Mouse (Mus musculus): Measurements from ENCODE around the gene Rcc1l. TPM values are rescaled to one million over a fixed set of nuclear protein-coding genes. Genes with fewer than 3 reads are reported as not detected.

Rcc1l gene
- polyA plus RNA-seq, 1 experiment = 19.3 TPM

- 90% methylated on average over 5 of the region's 5 CpGs for WGBS
- H3K27ac ChIP-seq (ENCODE audit: insufficient read depth, low read depth, low read length) = no peak overlapping the region
- TF ChIP-seq POLR2A (IDR thresholded peaks at IDR 0.05; ENCODE audit: low read depth, low read length) (no peak), CTCF (conservative IDR thresholded peaks at IDR 0.05; ENCODE audit: insufficient read depth, insufficient read length, low read depth, low read length) (no peak)
- no peaks in the 10 kb centered on the region for H3K4me1 ChIP-seq (ENCODE audit: control insufficient read depth, insufficient read depth, low read length)
- peaks cover 1% of the 10 kb centered on the region; the same call in 1 of the 2 replicates for H3K36me3 ChIP-seq (ENCODE audit: control insufficient read depth, insufficient read depth, low read length)
- DNase-seq = no peak
- no peaks in the 10 kb centered on the region for H3K27me3 ChIP-seq (replicated peaks; ENCODE audit: control insufficient read depth, insufficient read depth, low read length)
- H3K4me3 ChIP-seq (ENCODE audit: insufficient read depth, low read depth, low read length) = no peak overlapping the region
Measured at GRCm38 (mm10) chr5:134137933-134138332, 38.6 kb downstream of the Rcc1l start.

- TF ChIP-seq POLR2A (IDR thresholded peaks at IDR 0.05; ENCODE audit: low read depth, low read length) (no peak), CTCF (conservative IDR thresholded peaks at IDR 0.05; ENCODE audit: insufficient read depth, insufficient read length, low read depth, low read length) (no peak)
- Histone ChIP-seq H3K27ac (ENCODE audit: insufficient read depth, low read depth, low read length) (no peak overlapping the region), H3K4me1 (ENCODE audit: control insufficient read depth, insufficient read depth, low read length) (no peaks in the 10 kb centered on the region), H3K36me3 (ENCODE audit: control insufficient read depth, insufficient read depth, low read length) (peaks cover 1% of the 10 kb centered on the region; the same call in 1 of the 2 replicates), H3K27me3 (replicated peaks; ENCODE audit: control insufficient read depth, insufficient read depth, low read length) (no peaks in the 10 kb centered on the region), H3K4me3 (ENCODE audit: insufficient read depth, low read depth, low read length) (no peak overlapping the region)
- 68% methylated on average over 12 of the region's 12 CpGs for WGBS
- peak; percentile 51 for DNase-seq
Measured at GRCm38 (mm10) chr5:134136022-134136421, 40.6 kb downstream of the Rcc1l start.

- Histone ChIP-seq H3K4me3 (ENCODE audit: insufficient read depth, low read depth, low read length) (no peak overlapping the region), H3K27me3 (replicated peaks; ENCODE audit: control insufficient read depth, insufficient read depth, low read length) (no peaks in the 10 kb centered on the region), H3K4me1 (ENCODE audit: control insufficient read depth, insufficient read depth, low read length) (no peaks in the 10 kb centered on the region), H3K36me3 (ENCODE audit: control insufficient read depth, insufficient read depth, low read length) (peaks cover 5% of the 10 kb centered on the region), H3K27ac (ENCODE audit: insufficient read depth, low read depth, low read length) (no peak overlapping the region)
- DNase-seq = no peak
- TF ChIP-seq POLR2A (IDR thresholded peaks at IDR 0.05; ENCODE audit: low read depth, low read length) (no peak), CTCF (conservative IDR thresholded peaks at IDR 0.05; ENCODE audit: insufficient read depth, insufficient read length, low read depth, low read length) (no peak)
- WGBS = 53% methylated on average over 4 of the region's 4 CpGs
Measured at GRCm38 (mm10) chr5:134131586-134131985, 45.0 kb downstream of the Rcc1l start.

- H3K36me3 ChIP-seq (ENCODE audit: control insufficient read depth, insufficient read depth, low read length) = peaks cover 4% of the 10 kb centered on the region
- no peaks in the 10 kb centered on the region for H3K27me3 ChIP-seq (replicated peaks; ENCODE audit: control insufficient read depth, insufficient read depth, low read length)
- H3K27ac ChIP-seq (ENCODE audit: insufficient read depth, low read depth, low read length) = no peak overlapping the region
- TF ChIP-seq POLR2A (IDR thresholded peaks at IDR 0.05; ENCODE audit: low read depth, low read length) = no peak
- no peaks in the 10 kb centered on the region for H3K4me1 ChIP-seq (ENCODE audit: control insufficient read depth, insufficient read depth, low read length)
- 85% methylated on average over 2 of the region's 2 CpGs for WGBS
- DNase-seq = no peak
- H3K4me3 ChIP-seq (ENCODE audit: insufficient read depth, low read depth, low read length) = no peak overlapping the region
Measured at GRCm38 (mm10) chr5:134126232-134126631, 50.3 kb downstream of the Rcc1l start.

GRCm38 (mm10) chr5:134123846-134124245 is 52.7 kb downstream of the Rcc1l start:
- Histone ChIP-seq H3K4me1 (ENCODE audit: control insufficient read depth, insufficient read depth, low read length) (no peaks in the 10 kb centered on the region), H3K36me3 (ENCODE audit: control insufficient read depth, insufficient read depth, low read length) (peaks cover 4% of the 10 kb centered on the region), H3K27ac (ENCODE audit: insufficient read depth, low read depth, low read length) (no peak overlapping the region), H3K4me3 (ENCODE audit: insufficient read depth, low read depth, low read length) (no peak overlapping the region), H3K27me3 (replicated peaks; ENCODE audit: control insufficient read depth, insufficient read depth, low read length) (no peaks in the 10 kb centered on the region)
- WGBS = 72% methylated on average over 6 of the region's 6 CpGs
- DNase-seq = no peak
- TF ChIP-seq POLR2A (IDR thresholded peaks at IDR 0.05; ENCODE audit: low read depth, low read length) (no peak), CTCF (conservative IDR thresholded peaks at IDR 0.05; ENCODE audit: insufficient read depth, insufficient read length, low read depth, low read length) (no peak)

- 87% methylated on average over 4 of the region's 4 CpGs for WGBS
- Histone ChIP-seq H3K36me3 (ENCODE audit: control insufficient read depth, insufficient read depth, low read length) (peaks cover 3% of the 10 kb centered on the region), H3K4me1 (ENCODE audit: control insufficient read depth, insufficient read depth, low read length) (no peaks in the 10 kb centered on the region), H3K27me3 (replicated peaks; ENCODE audit: control insufficient read depth, insufficient read depth, low read length) (no peaks in the 10 kb centered on the region), H3K4me3 (ENCODE audit: insufficient read depth, low read depth, low read length) (no peak overlapping the region), H3K27ac (ENCODE audit: insufficient read depth, low read depth, low read length) (no peak overlapping the region)
- DNase-seq = no peak
- TF ChIP-seq POLR2A (IDR thresholded peaks at IDR 0.05; ENCODE audit: low read depth, low read length) (no peak), CTCF (conservative IDR thresholded peaks at IDR 0.05; ENCODE audit: insufficient read depth, insufficient read length, low read depth, low read length) (no peak)
Measured at GRCm38 (mm10) chr5:134121893-134122259, 54.7 kb downstream of the Rcc1l start.

GRCm38 (mm10) chr5:134121138-134121892 is 55.3 kb downstream of the Rcc1l start:
- Histone ChIP-seq H3K27ac (ENCODE audit: insufficient read depth, low read depth, low read length) (no peak overlapping the region), H3K4me1 (ENCODE audit: control insufficient read depth, insufficient read depth, low read length) (no peaks in the 10 kb centered on the region), H3K27me3 (replicated peaks; ENCODE audit: control insufficient read depth, insufficient read depth, low read length) (no peaks in the 10 kb centered on the region), H3K36me3 (ENCODE audit: control insufficient read depth, insufficient read depth, low read length) (no peaks in the 10 kb centered on the region), H3K4me3 (ENCODE audit: insufficient read depth, low read depth, low read length) (no peak overlapping the region)
- TF ChIP-seq CTCF (conservative IDR thresholded peaks at IDR 0.05; ENCODE audit: insufficient read depth, insufficient read length, low read depth, low read length) (no peak), POLR2A (IDR thresholded peaks at IDR 0.05; ENCODE audit: low read depth, low read length) (no peak)
- no peak for DNase-seq
- WGBS = 62% methylated on average over 9 of the region's 9 CpGs
